Mouse (Mus musculus) heart, postnatal 25 days (tissue): ENCODE data around the gene Vps36. TPM values are rescaled to one million over a fixed set of nuclear protein-coding genes. Genes with fewer than 3 reads are reported as not detected.

Experiments used
- total RNA-seq, 2 experiments: library from RNA; stranded (reverse); gene quantifications; 2 replicates each; pipeline ENCODE4 v1.2.3; 2021

The Vps36 gene
- total RNA-seq, 2 experiments from 2014 or later, result 27.4 to 27.7 TPM

Other genes with a start within 250 kb of the Vps36 start
- gene Defb13, start 246.0 kb upstream of the Vps36 start, total RNA-seq, result not detected
- gene Fam90a1a, start 234.1 kb upstream of the Vps36 start, total RNA-seq, result not detected
- gene Ccdc70, start 223.0 kb upstream of the Vps36 start, total RNA-seq, result not detected
- gene Atp7b, start 132.5 kb upstream of the Vps36 start, total RNA-seq, result under 1 TPM; 0.08 to 0.11 TPM
- 1 to 10 TPM; 7.6 to 8.3 TPM for gene Alg11, start 132.1 kb upstream of the Vps36 start, total RNA-seq
- gene Nek5, start 67.8 kb upstream of the Vps36 start, total RNA-seq, result not detected
- 1 to 10 TPM; 1.7 to 2.3 TPM for gene Nek3, start 26.4 kb upstream of the Vps36 start, total RNA-seq
- under 1 TPM; 0.65 to 0.67 TPM for gene Ckap2, start 7.0 kb upstream of the Vps36 start, total RNA-seq
- 1 to 10 TPM; 5.4 to 6.2 TPM for gene Thsd1, start 34.5 kb downstream of the Vps36 start, total RNA-seq
- gene Tpte, start 90.6 kb downstream of the Vps36 start, total RNA-seq, result not detected
- 10 to 100 TPM; 12.7 to 12.9 TPM for gene Slc25a15, start 205.8 kb downstream of the Vps36 start, total RNA-seq
- gene Mrps31, start 218.6 kb downstream of the Vps36 start, total RNA-seq, result 10 to 100 TPM; 62.2 to 63.9 TPM